Mouse (Mus musculus): ENCODE data around the gene Ylpm1. TPM values are rescaled to one million over a fixed set of nuclear protein-coding genes. Genes with fewer than 3 reads are reported as not detected.

Gene Ylpm1
- total RNA-seq (2021): 100 to 1,000 TPM; 113 to 115 TPM
- long read RNA-seq, full-length matches to known transcripts: 8 of 28 reads
- long read RNA-seq, partial matches to known transcripts: 17 of 28 reads
- long read RNA-seq, other reads (novel, unspliced or antisense): 3 of 28 reads

DNA sequence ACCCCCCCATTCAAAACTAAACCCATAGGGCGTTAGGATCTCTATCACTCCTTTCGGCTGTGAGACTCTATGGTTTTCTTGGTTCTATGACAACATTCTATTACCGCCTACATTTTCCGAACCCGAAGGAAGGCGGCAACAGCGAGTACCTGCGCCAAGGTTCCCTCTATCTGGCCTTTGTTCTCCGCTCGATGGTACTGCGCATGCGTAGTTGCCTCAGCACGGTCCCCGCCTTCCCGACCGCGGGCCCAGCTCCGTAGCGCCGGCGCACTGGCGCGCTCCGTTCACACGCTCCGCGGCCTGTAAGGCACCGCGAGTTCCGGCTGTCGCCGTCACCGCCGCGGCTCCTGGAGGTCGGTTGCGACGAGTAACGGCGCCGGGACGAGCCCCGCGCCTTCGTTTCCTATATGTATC is at the start of gene Ylpm1:
Gene Ylpm1 (plus strand): TSS at position 239 of the 414 bp plus-strand sequence.
- DNase-seq (ENCODE audit: low spot score in 2 of 2): peak; percentile 98

DNA sequence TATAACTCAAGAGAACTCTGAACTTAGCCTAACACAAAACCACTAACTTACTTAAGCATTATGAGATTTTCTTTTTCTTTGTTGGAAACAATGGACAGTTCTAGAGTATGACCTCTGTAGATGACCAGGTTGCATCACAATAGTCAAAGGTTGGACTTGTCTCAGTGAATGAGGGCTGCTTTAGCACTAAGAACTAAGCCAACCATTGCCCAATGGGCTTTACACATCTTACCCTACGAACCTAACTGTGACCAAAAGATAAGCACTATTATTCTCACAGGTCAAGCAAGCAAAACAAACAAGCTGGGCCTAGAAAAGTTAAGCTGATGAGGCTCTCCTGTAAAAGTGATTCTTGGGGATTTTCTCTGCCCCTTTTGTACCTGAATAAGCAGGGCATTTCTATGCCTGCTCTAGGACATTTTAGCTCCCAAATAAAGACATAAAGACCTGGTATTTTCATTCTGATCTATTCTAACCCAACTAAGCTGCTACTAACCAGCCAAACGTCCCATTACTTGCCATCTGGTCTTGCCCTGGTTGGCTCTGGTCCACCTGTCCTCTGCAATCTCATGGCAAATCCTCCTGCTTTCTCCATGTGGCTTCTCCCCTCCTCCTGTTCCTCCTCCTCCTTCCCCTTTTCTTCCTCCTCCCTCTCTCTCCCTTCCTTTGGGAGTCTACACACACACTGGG is 48.1 kb upstream of the Ylpm1 start:
- DNase-seq (ENCODE audit: low spot score in 2 of 2): no peak

DNA sequence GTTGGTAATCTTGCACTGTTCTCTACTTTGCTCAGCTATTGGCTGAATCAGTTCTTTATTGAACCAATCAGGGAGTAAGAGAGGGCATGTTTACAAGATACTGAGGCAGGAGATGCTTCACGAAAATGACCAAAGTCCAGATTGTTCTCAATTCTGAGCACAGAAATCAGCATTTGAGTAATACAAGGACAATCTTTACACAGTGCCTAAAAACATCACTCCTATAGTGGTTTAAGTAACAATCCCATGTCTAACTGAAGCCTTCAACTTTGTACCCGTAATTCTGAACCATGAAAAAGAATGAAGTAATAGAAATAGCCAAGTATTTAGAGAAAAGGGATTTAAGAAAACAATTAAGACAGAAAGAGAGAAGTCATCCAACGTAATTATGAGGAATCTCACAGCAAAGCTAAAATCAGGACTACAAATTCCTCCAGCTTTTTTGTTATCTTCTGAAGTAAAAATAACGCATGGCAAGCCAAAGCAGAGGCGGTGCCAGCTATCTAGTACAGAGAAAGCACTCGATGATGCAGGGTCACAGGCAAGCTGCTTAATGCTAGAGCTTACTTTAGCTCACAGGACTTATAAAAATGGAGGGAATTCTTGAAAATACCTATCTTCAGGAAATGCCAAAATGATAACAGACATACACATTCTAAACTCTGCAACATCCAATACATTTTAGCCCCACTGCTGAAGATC is 47.4 kb upstream of the Ylpm1 start:
- no peak for DNase-seq (ENCODE audit: low spot score in 2 of 2)

DNA sequence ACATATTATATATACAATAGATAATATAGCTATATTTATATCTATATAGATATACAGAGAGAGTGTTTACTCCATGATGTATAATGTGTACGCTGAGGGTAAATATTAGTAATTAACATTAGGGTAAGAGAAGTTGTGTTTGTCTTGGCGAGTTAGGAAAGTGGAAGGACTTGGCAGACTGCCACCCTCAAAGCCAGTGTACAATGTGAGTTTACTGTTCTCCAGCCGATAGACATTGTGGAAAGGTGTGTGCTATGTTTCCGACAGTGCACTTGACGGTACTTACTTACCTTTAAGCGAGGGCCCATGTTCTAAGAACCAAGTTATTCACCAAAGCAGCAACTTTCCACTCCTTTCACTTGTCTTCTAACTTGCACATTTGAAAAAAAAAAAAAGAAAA is 45.4 kb upstream of the Ylpm1 start:
- DNase-seq (ENCODE audit: low spot score in 2 of 2): no peak

DNA sequence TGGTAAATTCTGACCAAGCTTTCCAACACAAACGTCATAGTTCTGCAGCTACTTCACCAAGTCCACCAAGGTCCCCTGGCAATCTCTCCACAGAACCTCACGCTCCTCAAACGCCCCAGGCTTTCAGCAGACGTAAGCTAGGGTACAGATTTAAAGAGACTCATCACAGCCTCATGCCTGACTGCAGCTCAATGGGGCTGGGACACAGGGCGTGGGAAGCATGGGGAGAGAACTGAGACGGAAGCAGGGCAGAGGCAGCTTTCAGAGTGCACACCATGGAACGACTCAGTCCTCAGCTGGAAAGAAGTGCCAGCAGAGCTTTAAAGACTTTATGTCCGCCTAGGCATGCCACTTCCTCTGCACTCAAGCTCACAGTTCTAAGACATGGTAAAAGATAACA is 44.6 kb upstream of the Ylpm1 start:
- no peak for DNase-seq (ENCODE audit: low spot score in 2 of 2)

DNA sequence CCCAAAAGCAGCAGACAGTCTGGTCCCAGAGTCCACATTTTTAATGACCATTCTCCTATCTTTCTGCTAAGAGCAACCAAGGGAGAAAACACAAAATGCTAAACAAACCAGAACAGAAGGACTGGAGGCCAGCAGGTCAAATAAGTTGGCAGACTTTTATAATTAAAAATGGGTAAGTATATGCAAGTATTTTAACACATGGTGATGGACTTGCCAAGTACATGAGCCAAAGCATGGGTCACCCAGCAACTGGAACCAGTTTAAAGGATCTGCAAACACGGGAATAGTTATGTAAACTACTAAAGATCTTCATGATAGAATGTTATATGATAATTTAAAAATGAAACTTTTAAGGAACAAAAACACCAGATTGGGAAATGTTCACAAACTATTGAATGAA is 43.8 kb upstream of the Ylpm1 start:
- no peak for DNase-seq (ENCODE audit: low spot score in 2 of 2)

DNA sequence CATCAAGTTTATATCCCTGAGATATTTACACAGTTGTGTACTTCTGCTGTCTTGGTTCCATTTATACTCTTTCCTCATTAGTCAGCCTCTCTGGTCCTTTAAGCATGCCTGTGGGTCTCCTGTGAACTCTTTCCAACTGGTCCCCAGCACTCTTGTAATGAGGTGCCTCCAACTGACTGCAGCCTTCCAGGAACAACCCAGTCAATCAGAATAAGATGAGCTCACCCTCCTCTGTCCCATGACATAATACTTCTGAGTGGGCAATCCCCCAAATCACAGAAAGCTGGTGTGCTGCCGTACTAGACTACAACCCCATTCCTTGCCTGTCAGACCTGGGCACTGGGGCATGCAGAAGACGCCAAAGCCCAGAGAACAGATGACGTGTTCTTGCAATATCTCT is 39.8 kb upstream of the Ylpm1 start:
- DNase-seq (ENCODE audit: low spot score in 2 of 2): no peak

DNA sequence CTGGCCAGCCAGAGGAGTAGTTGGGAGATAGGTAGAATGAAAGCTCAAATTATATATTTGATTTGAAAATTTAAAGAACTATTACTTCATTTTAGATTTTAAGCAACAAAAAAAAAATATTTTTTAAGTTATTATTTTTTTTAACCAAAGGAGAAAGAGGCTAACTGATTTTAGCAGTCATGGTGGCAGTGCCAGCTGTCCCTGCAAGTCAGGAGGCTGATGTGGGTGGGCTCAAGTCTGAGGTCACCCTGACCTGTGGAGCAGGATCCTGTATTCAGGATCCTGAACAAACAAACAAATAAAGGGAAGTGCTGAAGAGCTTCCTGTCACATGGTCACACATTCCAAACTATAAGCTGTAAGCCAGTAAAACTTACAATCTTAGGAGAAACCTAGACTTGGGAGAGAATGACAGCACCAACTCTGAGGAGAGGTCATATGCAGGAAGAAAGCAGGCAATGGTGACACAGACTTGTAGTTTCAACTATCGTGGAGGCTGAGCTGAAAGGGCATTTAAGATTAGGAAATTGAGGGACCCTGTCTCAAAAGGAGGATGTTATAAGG is 37.2 kb upstream of the Ylpm1 start:
- no peak for DNase-seq (ENCODE audit: low spot score in 2 of 2)

DNA sequence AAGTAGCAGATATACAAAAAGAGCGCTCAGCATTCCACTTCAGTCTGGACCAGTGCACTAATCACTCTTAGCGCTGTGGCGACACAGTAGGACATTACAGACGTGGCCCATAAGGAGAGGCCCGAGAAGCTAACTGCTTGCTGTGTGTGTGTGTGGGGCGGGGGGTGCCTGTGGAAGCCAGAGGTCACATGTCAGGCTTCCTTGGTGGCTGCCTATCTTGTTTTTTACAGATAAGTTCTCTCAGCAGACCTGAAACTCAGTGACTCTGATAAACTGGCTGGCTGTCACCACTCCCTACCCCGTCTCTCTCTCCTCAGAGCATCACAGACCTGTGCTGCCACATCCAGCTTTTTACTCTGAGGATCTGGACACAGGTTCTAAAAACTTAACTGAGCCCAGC is 33.5 kb upstream of the Ylpm1 start:
- no peak for DNase-seq (ENCODE audit: low spot score in 2 of 2)

DNA sequence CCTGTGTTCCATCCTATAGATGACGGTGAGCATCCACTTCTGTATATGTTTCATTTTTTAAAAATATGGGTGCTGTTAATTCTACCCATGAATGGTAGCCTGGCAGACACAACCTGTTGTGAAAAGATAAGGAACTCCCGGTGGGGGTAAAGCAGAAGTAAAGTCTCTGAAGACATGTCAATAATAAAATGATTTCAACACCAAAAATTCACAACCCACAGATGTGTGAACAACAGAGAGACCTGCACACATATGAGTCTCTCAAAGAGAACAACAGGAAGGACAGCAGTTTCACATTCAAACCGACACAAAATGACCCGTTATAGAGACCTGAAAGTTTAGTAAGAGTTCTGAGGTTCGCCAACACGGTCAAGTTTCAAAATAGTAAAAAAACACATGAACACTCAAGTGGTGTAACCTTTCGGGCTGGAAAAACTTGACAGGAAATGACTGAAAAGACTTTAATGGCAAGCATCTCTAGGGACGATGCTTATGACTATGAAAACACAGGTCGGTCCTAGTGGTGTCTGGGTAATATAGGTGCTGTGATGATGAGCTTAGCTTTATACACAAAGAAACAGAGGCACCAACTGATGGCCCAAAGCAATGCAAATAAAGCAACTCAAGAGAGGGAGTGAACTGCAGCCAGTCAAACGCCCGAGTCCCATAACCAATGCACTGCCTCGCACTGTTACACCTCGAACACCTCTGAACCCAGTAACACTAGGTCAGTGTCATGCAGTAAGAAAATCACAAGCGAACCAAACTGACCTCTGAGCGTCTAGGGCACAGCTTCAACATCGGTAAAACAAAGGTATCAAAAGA is 27.1 kb upstream of the Ylpm1 start:
- no peak for DNase-seq (ENCODE audit: low spot score in 2 of 2)

DNA sequence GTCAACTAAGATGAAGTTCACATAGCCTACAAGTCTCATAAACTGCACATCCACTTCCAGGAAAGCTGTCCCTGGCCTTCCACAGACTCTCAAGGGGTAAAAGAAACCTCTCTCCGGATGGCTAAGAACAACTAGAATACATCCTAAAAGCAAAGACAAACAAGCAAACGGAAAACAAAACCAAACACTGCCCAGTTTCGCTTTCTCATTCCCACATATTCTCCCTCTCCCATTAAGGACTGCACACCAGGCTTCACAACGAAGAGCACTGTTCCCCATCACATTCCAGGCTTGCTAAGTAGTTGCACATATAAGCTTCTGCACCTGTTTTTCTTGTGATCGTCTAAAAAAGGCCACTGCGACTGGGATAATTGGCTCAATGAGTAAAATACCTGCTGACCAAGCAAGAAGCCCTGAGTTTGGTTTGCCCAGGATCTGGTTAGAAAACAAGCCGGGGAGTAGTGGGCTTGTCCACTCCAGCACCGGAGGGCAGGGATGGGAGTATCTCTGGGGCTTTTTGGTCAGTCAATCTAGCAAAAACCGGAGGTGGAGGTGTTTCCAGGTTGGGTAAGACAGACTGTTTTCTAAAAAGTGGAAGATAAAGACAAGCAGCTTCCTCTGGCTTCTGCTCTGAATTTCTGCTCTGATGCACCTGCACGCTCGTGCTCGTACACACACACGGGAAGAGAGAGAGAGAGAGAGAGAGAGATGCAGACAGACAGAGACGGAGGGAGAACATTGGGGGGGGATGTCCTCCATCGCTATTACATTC is 26.3 kb upstream of the Ylpm1 start:
- DNase-seq (ENCODE audit: low spot score in 2 of 2): no peak

DNA sequence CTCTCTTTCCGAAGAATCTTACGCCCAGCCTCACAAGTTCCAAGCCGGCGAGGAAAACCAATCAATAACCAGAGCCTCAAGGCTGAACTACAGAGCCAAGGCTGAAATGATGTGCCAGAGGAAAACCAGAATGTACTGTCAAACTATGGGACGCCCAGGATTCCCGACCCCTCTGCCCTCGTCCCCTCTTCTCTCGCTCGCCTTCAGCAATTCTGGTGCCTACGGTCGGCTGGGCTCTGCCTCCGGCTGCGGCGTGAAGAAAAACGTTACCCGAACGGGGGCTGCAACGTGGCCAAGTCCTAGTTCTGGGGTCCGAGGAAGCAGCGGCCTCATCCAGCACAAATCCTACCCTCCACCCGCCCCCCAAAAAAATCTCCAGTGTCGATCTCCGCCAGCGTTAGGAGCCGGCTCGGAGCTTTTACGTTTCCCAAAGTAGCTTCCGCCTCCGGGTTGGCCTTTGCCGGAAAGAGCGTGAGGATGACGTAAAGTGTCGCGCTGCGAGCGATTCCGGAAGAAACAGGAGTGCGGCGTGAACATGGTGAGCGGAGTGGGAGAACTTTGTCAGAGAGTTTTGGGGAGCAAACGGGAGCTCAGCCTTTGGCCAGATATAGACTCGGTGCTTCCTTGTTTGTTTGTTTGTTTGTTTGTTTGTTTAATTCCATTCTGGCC is 25.6 kb upstream of the Ylpm1 start, which contains the start of the genes Fcf1 and Arel1:
Gene Fcf1 (plus strand): TSS at position 470 of the 669 bp plus-strand sequence.
Gene Arel1 (minus strand): TSS at position 473 of the 669 bp plus-strand sequence.
- DNase-seq (ENCODE audit: low spot score in 2 of 2): peak; percentile 88 to 96

DNA sequence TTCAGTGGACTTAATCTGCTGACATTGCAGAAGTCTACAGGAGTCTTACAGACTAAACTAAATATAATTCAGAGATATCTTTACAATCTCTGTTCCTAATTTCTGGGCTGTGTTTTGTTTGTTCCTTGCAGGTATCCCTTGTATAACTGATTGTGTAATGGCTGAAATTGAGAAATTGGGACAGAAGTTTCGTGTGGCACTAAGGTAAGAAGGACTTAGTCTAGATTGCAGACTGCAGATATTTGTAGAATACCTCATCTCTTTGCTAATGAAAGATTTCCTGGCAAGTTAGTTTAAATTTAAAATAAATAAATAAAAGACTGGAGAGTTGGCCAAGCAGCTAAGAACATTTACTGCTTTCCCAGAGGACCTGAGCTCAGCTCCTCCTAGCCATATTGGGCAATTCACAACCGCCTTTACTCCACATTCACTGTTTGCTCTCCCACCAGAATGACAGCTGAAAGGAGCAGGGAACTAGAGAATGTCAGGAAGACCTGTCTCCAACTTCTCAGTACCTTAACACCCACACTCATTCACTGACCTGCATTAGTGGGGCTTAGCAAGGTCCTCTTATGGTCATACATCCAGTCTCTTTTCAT is 16.8 kb upstream of the Ylpm1 start:
- DNase-seq (ENCODE audit: low spot score in 2 of 2): no peak

DNA sequence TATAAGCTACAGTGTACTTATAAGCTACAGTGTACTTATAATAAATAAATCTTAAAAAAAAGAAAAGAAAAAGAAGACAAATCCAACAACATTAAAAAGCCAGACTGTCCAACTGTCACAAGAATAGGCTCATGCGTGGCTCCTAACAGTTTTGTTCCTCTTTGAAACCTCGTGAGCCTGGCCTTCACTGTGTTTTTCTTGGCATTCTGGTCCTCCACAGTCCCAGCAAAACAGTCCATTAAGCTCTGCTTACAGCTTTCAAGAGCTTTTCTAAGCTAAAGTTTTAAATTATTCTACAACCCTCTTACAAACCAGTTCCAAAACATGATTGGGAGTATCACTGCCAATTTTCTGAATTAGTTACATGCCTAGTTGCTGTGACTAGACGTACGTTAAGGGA is 6.7 kb upstream of the Ylpm1 start:
- no peak for DNase-seq (ENCODE audit: low spot score in 2 of 2)

DNA sequence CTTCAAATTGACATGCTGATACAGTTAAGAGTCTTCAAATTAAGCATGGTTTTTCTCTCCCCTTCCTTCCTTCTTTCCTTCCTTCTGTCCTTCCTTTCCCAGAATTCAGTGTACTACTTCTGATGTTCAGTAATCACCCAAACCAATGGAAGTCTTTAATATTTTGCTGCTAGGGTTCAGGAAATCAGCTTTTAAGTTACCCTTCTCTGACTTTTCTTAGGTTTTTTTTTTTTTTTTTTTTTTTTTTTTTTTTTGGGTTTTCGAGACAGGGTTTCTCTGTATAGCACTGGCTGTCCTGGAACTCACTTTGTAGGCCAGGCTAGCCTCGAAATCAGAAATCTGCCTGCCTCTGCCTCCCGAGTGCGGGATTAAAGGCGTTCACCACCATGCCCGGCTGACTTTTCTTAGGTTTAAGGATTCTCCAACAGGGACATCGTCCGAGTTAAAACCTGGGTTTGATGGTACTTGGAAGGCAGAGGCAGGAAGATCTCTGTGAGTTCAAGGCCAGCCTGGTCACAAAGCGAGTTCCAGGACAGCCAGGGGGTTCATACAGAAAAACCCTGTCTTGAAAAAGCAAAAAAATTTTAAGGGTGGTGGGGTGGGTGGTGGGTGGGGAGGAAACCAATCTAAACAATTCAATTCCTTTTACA is 884 bp upstream of the Ylpm1 start:
- no peak for DNase-seq (ENCODE audit: low spot score in 2 of 2)

DNA sequence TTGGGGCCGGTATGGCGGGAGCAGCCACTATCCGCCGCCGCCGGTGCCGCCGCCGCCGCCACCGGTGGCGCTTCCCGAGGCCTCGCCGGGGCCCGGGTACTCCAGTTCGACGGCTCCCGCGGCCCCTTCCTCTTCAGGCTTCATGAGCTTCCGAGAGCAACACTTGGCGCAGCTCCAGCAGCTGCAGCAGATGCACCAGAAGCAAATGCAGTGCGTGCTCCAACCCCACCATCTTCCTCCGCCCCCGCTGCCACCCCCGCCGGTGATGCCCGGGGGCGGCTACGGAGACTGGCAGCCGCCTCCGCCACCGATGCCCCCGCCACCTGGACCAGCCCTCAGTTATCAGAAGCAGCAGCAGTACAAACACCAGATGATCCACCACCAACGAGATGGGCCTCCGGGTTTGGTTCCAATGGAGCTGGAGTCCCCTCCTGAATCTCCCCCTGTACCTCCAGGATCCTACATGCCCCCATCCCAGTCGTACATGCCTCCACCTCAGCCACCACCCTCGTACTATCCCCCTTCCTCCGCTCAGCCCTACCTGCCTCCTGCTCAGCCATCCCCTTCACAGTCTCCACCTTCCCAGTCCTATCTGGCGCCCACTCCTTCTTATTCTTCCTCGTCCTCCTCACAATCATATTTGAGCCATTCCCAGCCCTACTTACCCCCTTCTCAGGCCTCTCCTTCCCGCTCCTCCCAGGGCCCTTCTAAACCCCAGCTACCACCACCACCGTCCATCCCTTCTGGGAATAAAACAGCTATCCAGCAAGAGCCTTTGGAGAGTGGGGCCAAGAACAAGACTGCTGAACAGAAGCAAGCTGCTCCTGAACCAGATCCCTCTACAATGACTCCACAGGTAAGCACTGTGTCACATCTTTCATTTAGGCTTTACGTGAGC is 629 bp downstream of the Ylpm1 start:
- DNase-seq (ENCODE audit: low spot score in 2 of 2): peak; percentile 56 to 74

DNA sequence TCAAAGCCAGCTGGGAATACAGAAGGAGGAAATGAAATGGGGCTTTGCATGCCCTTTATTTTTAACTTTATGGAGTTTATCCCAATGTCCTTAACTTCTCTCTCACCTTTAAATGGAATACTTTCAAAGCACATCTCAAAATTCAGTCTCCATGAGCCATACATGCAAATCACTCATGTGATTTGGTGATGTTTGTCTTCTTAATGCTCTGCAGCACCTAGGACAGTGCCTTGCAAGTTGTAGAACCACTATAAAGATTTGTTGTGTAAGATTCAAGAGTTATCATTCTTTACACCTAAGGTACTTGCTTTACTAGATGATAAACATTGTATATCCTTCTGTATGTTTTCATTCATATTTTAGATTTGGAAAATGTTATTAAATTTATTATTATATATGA is 2.9 kb downstream of the Ylpm1 start:
- DNase-seq (ENCODE audit: low spot score in 2 of 2): no peak

DNA sequence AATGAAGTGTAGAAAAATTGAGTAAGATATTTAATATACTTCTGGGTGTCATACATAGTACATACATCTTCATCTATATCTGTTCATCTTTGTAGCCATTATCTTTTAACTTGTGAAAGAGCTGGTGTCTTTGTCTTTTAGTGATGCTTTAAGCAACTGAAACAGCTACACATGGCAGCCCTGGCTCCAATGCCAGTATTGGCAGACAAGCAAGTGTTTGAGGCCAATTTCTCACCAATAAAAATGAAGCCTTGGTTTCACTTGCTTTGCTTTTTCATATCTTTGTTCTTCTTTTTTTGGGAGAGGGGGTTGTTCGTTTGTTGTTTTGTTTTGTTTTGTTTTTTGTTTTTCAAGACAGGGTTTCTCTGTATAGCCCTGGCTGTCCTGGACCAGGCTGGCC is 10.1 kb downstream of the Ylpm1 start:
- no peak for DNase-seq (ENCODE audit: low spot score in 2 of 2)

All from layer of hippocampus, adult 18-20 months (tissue).